Mouse (Mus musculus) ES-CJ7 (cell line): Measurements from ENCODE around the gene Ralgapa2.

ENCODE experiments used
- DNase-seq: peaks from one replicate; pipeline ENCODE4 v3.0.0; 2011; ENCODE audit warnings: low read depth, low spot score

Gene Ralgapa2

GRCm38 (mm10) chr2:146498298-146498697, 13.8 kb downstream of the Ralgapa2 start:
- DNase-seq = no peak

GRCm38 (mm10) chr2:146496995-146497394, 15.1 kb downstream of the Ralgapa2 start:
- peak; percentile 89 for DNase-seq

GRCm38 (mm10) chr2:146495781-146496180, 16.4 kb downstream of the Ralgapa2 start:
- DNase-seq = no peak

- DNase-seq = no peak
Measured at GRCm38 (mm10) chr2:146493354-146493946, 18.7 kb downstream of the Ralgapa2 start.

GRCm38 (mm10) chr2:146491830-146492610, 20.1 kb downstream of the Ralgapa2 start:
- DNase-seq = no peak

GRCm38 (mm10) chr2:146490926-146491325, 21.2 kb downstream of the Ralgapa2 start:
- no peak for DNase-seq

GRCm38 (mm10) chr2:146488291-146488690, 23.9 kb downstream of the Ralgapa2 start:
- DNase-seq = no peak

- DNase-seq = no peak
Measured at GRCm38 (mm10) chr2:146482859-146483258, 29.3 kb downstream of the Ralgapa2 start.

GRCm38 (mm10) chr2:146477491-146477890, 34.7 kb downstream of the Ralgapa2 start:
- DNase-seq = no peak

GRCm38 (mm10) chr2:146476428-146476972, 35.6 kb downstream of the Ralgapa2 start:
- DNase-seq = no peak

GRCm38 (mm10) chr2:146476001-146476400, 36.1 kb downstream of the Ralgapa2 start:
- no peak for DNase-seq

- no peak for DNase-seq
Measured at GRCm38 (mm10) chr2:146470947-146471346, 41.2 kb downstream of the Ralgapa2 start.

- peak; percentile 56 for DNase-seq
Measured at GRCm38 (mm10) chr2:146469707-146470420, 42.3 kb downstream of the Ralgapa2 start.

GRCm38 (mm10) chr2:146468898-146469297, 43.2 kb downstream of the Ralgapa2 start:
- DNase-seq = no peak

- DNase-seq = no peak
Measured at GRCm38 (mm10) chr2:146468016-146468415, 44.1 kb downstream of the Ralgapa2 start.

- DNase-seq = peak; percentile 57
Measured at GRCm38 (mm10) chr2:146466811-146467210, 45.3 kb downstream of the Ralgapa2 start.

GRCm38 (mm10) chr2:146457494-146457893, 54.6 kb downstream of the Ralgapa2 start:
- no peak for DNase-seq

GRCm38 (mm10) chr2:146456612-146457011, 55.5 kb downstream of the Ralgapa2 start:
- no peak for DNase-seq

GRCm38 (mm10) chr2:146456062-146456461, 56.1 kb downstream of the Ralgapa2 start:
- no peak for DNase-seq

GRCm38 (mm10) chr2:146444009-146444408, 68.1 kb downstream of the Ralgapa2 start:
- DNase-seq = no peak

- DNase-seq = no peak
Measured at GRCm38 (mm10) chr2:146443291-146443875, 68.8 kb downstream of the Ralgapa2 start.

- DNase-seq = no peak
Measured at GRCm38 (mm10) chr2:146441711-146442110, 70.4 kb downstream of the Ralgapa2 start.
